Mouse (Mus musculus) olfactory bulb, adult 2 months (tissue): ENCODE data around the gene Stard5.

Experiments
- CTCF ChIP-seq: fragments of 200-500 bp; IDR thresholded peaks from 2 replicates; pipeline ENCODE4 v1.5.1; 2012; ENCODE audit warnings: low read depth, mild to moderate bottlenecking, low read length, moderate library complexity; ENCODE audit not compliant: insufficient read depth
- POLR2A ChIP-seq: fragments of 200-500 bp; IDR thresholded peaks from 2 replicates; pipeline ENCODE4 v1.6.1; 2012; ENCODE audit warnings: mild to moderate bottlenecking, low read depth, low read length, moderate library complexity; ENCODE audit not compliant: insufficient read depth

GRCm38 (mm10) chr7:83632682-83633120 lies 942 bp downstream of the Stard5 start:
- TF ChIP-seq CTCF (no peak), POLR2A (no peak)
